Mouse (Mus musculus) right cerebral cortex, adult 18-20 months (tissue): ENCODE data around the gene Gltpd2.
"Not testable (repeated sequence)": the region's sequence is repeated elsewhere in the genome, so short reads cannot be mapped to it uniquely, and the experiment has no call there.

Experiments used
- DNase-seq: peaks from one replicate; pipeline ENCODE4 v3.0.0; 2022; ENCODE audit warnings: mixed read lengths

Gene Gltpd2

GRCm38 (mm10) chr11:70520178-70520769 lies 1.3 kb downstream of the Gltpd2 start:
- no peak for DNase-seq

- DNase-seq, result not testable (repeated sequence)
Observed at GRCm38 (mm10) chr11:70523306-70523989, 4.5 kb downstream of the Gltpd2 start.

- no peak for DNase-seq
Observed at GRCm38 (mm10) chr11:70524782-70525181, 5.8 kb downstream of the Gltpd2 start.

GRCm38 (mm10) chr11:70525184-70525678 lies 6.2 kb downstream of the Gltpd2 start, which contains the start of gene Psmb6:
TSS of gene Psmb6 (plus strand) at chr11:70525367.
- peak; percentile 97 for DNase-seq

GRCm38 (mm10) chr11:70525726-70526125 lies 6.7 kb downstream of the Gltpd2 start:
- no peak for DNase-seq

- no peak for DNase-seq
Observed at GRCm38 (mm10) chr11:70526211-70526610, 7.2 kb downstream of the Gltpd2 start.

- no peak for DNase-seq
Observed at GRCm38 (mm10) chr11:70528610-70529009, 9.6 kb downstream of the Gltpd2 start.

GRCm38 (mm10) chr11:70531065-70531464 lies 12.1 kb downstream of the Gltpd2 start:
- DNase-seq, result not testable (repeated sequence)

- no peak for DNase-seq
Observed at GRCm38 (mm10) chr11:70532839-70533238, 13.8 kb downstream of the Gltpd2 start, which contains the start of gene Gm40193. TSS of gene Gm40193 (minus strand) at chr11:70532939.

GRCm38 (mm10) chr11:70539423-70539822 lies 20.4 kb downstream of the Gltpd2 start:
- no peak for DNase-seq

GRCm38 (mm10) chr11:70539877-70540587 lies 21.0 kb downstream of the Gltpd2 start, which contains the start of gene Pld2:
TSS of gene Pld2 (plus strand) at chr11:70540064.
- DNase-seq, result peak; percentile 68

GRCm38 (mm10) chr11:70540928-70541327 lies 21.9 kb downstream of the Gltpd2 start:
- no peak for DNase-seq

- DNase-seq, result no peak
Observed at GRCm38 (mm10) chr11:70541415-70541814, 22.4 kb downstream of the Gltpd2 start.

GRCm38 (mm10) chr11:70544496-70544895 lies 25.5 kb downstream of the Gltpd2 start:
- DNase-seq, result no peak

- DNase-seq, result no peak
Observed at GRCm38 (mm10) chr11:70551526-70551925, 32.5 kb downstream of the Gltpd2 start.

- DNase-seq, result no peak
Observed at GRCm38 (mm10) chr11:70553940-70554339, 34.9 kb downstream of the Gltpd2 start.

GRCm38 (mm10) chr11:70557545-70557944 lies 38.5 kb downstream of the Gltpd2 start:
- no peak for DNase-seq

- DNase-seq, result no peak
Observed at GRCm38 (mm10) chr11:70561937-70562286, 42.9 kb downstream of the Gltpd2 start.

- DNase-seq, result peak; percentile 92
Observed at GRCm38 (mm10) chr11:70562287-70562994, 43.4 kb downstream of the Gltpd2 start, which contains the start of gene Mink1. TSS of gene Mink1 (plus strand) at chr11:70562881.

GRCm38 (mm10) chr11:70562995-70563469 lies 44.0 kb downstream of the Gltpd2 start:
- no peak for DNase-seq

- no peak for DNase-seq
Observed at GRCm38 (mm10) chr11:70563470-70564275, 44.7 kb downstream of the Gltpd2 start.
